Mouse (Mus musculus) Muller cell, postnatal 12 days (primary cell): Measurements from ENCODE around the gene Ccdc188.
"Not testable (repeated sequence)": the region's sequence is repeated elsewhere in the genome, so short reads cannot be mapped to it uniquely, and the experiment has no call there.

Experiments
- DNase-seq: peaks from one replicate; pipeline ENCODE4 v3.0.0-alpha.2; 2015; ENCODE audit errors: inconsistent ontology term

The Ccdc188 gene

DNA sequence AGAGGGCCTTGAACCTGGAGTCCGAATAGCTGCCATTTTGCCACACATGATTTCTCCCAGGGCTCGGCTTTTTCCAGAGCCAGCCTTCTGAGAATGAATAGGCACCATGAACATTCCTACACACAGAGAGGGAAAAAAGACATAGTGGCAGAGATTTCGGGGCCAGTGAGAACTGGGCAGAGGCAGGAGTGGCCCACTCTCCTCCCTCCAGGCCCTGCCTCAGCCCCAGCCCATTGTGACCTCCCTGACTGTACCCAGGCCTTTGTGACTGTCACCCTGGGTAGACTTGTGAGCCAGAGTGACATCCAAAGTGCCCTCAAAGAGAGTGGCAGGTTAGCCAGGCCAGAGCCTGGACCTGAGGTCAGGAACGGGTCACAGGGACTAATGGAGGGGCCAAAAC lies at the start of gene Ccdc188:
TSS of gene Ccdc188 (plus strand) at position 301 of the 400 bp plus-strand sequence.
- DNase-seq = no peak

- DNase-seq = peak; percentile 25
These were observed 48.5 kb upstream of the Ccdc188 start for GRCm38 (mm10) chr16:18169156-18169555.

GRCm38 (mm10) chr16:18169776-18170175 lies 47.9 kb upstream of the Ccdc188 start:
- no peak for DNase-seq

- DNase-seq = peak; percentile 50
These were observed 45.3 kb upstream of the Ccdc188 start for GRCm38 (mm10) chr16:18172266-18172855.

GRCm38 (mm10) chr16:18173231-18173630 lies 44.4 kb upstream of the Ccdc188 start:
- no peak for DNase-seq

DNA sequence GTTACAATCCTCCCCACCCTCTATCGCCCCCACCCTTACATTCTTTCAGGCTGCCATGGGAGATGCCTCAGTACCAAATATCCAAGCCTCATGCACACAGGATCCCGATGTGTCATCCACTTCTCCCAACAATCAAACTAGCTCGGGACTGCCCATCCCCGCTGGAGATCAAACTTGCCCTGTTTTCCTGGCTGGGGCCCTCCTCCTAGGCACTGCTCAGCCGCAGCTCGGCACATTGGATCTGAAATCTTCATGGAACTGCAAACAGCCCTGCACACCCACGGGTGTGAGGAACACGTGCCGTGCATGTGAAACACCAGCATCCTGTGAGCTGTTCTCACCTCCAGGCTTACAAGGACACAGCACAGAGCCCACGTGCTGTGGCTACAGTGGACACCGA lies 43.9 kb upstream of the Ccdc188 start:
- DNase-seq = no peak

DNA sequence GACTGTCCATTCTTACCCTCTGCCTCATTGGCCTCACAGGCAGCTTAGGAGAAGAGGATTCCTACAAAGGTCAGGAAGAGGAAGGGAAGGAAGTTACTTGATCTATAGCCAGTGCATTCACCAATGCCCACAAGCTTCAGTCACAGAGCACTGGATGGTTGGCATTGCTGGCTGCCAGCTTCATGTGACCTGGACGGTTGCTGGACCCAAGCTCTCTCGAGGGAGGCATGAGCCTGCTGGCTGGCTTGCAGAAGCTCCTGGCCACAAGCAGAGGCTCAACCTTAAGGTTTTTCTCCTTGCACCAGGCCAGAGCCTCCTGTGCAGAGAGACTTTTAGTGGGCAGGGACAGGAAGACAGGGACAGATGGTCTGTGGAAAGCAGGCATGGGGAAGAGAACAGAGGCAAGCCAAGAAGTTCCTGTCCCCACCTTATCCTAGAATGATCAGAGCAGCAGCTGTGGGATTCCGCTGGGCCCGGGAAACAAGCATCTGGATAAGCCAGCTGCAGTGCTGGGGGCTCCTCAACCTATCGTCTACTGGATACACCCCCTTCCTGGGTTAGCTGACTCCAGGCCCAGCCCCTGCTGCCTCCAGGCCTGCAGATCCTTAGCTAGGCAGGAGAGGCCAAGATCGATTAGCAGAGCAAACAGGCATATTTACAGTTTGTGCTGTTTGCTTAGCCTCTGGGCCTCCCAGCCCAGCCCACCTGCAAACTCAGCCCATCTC lies 41.7 kb upstream of the Ccdc188 start:
- DNase-seq = no peak

DNA sequence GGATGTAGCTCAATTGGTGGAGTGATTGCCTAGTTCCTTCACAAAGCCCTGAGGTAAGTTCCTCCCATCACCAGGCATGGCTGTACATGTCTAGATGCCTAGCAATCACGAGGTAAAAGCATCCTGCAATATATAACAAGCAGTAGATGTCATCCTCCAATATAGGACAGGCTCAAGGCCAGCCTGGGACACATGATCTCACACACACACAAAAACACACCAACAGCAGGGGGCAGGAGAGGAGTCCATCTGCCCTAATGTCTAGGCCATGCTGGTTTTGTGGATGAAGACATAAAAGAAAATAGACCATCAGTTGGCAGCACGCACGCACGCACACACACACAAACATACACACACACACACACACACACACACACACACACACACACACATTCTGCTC lies 40.9 kb upstream of the Ccdc188 start:
- no peak for DNase-seq

- no peak for DNase-seq
These were observed 38.1 kb upstream of the Ccdc188 start for GRCm38 (mm10) chr16:18179591-18179990.

GRCm38 (mm10) chr16:18181398-18181797 lies 36.3 kb upstream of the Ccdc188 start:
- DNase-seq = no peak

GRCm38 (mm10) chr16:18182766-18183165 lies 34.9 kb upstream of the Ccdc188 start:
- DNase-seq = peak; percentile 48

DNA sequence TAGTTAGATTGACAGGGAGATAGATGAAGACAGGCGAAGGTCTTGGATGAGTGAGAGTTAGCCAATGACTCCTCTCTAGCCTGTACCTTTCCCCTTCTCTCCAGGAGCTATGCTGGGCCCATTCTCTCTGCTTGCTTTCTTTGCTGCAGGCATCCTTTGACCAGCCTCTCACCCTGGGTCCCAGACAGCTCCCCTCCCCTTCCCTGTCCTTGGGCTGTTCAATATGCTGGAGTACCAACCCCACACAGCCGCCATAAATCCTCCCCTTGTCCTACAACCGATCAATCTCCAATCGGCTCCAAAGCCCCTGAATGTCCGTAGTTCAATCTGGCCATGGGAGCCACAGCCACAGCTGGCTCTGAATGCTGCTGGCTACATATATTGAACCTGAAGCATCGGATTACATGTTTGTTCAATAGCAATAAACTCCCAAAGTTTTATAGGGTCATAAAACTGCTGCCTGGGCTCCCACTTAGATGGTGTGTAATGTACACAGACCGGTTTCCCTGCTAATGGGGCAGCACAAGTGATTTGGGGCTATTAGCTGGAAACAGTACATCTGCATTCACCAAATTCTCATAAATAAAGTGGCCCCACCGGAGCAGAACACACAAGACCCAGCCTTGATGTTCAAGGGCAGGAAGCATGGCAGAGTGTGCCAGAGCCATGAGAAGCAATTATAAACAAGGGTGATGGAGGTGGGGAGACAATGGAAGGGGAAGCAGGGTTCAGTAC lies 31.8 kb upstream of the Ccdc188 start:
- DNase-seq = no peak

- no peak for DNase-seq
These were observed 30.9 kb upstream of the Ccdc188 start for GRCm38 (mm10) chr16:18186798-18187197.

GRCm38 (mm10) chr16:18187221-18187620 lies 30.5 kb upstream of the Ccdc188 start:
- DNase-seq = no peak

DNA sequence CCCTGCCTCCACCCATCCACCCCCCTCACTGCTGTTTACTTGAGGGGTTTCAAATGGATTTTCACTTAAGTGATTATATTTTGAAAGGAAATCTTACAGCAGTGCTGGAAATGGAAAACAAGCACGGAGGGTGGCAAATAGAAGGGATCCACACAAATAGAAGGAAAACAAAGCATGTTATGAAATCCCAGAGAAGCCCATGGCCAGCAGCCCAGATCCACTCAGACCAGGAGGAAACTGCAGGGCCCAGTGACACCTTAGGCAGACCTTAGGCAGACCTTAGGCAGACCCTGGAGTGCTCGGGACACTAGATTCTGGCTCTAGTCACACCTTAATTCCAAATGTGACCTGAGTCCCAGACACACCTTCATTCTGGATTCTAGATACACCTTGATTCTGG lies 26.7 kb upstream of the Ccdc188 start:
- DNase-seq = no peak

GRCm38 (mm10) chr16:18194208-18194985 lies 23.3 kb upstream of the Ccdc188 start:
- peak; percentile 57 for DNase-seq

DNA sequence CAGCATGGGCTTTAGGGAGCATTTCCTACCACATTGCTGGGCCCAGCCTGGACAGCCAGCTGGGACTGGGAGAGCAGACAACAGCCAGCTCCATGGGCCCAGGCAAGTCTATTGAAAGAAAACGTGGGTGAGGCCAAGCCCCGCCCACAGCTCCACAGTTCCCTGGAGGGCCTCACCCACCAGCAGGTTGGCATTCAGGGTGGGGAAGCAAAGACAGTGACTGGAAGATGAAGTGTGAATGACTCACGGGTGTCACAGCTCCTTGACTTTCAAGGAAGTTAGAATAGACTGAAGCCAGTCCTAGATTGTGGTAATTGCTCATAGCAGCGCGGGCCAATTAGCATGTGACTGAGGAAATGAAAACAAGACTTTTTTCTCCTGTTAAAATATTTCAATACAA lies 22.6 kb upstream of the Ccdc188 start:
- DNase-seq = peak; percentile 75

DNA sequence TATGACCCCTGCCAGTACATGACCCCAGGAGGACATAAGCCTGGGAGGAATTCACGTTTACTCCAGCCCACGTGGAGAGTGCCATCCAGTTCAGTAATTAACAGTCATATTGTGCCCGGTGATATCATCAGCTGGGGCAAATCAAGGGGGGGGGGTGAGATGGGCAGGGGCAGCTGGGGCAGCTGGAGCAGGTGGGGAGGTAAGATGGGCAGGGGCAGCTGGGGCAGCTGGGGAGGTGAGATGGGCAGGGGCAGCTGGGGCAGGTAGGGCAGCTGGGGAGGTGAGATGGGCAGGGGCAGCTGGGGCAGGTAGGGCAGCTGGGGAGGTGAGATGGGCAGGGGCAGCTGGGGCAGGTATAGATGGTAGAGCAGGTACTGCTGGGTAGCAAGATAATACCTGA lies 22.1 kb upstream of the Ccdc188 start:
- DNase-seq = not testable (repeated sequence)

DNA sequence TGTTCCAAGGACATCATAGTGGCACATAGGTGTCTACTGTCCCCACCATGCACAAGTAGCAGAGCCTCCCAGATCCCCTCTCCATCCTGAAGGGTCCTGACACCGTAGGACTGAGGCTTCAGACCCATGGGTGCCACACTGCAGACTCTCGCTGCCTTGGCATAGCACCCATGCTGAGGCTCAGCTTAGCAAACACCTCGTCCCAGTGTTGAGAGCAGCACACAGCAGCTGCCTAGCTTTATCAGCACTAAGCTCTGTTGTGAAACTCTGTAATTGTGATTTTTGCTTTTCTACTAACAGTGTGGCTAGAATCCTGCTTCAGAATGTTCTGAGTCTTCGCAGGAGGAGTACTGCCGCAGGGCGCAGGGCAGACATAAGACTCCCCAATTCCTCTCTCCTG lies 19.8 kb upstream of the Ccdc188 start:
- no peak for DNase-seq

DNA sequence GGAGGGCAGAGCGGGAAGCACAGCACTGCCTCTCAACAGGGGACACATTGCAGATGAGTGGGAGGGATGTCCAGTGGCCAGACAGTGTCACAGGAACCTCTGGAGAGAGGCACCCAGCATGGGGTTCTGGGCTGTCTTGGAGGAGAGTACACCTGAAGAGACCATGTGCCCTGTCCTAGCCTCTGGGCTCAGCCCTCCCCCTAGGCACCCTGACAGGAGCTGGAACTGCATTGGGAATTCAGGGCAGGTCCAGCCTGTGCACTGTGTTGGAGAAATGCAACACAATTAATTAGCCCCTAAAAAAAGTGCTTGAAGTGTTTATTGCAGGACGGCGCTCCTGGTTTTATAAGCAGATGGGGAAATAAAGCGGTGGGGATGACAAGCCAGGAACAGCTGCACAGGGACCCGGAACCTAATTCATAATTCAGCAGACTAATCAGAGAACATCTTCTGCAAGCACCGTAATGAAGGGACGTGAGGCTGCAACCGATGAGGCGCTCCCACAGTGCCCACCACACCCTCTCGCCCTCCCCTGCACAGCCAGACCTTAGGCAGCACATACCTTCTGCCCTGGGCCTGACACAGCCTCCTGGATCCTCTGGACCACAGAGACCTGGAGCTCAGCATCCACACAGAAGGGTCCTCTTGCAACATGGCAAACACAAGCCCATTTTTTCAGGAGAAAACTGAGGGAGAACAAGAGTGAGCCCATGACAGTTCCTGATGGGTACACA lies 19.1 kb upstream of the Ccdc188 start:
- no peak for DNase-seq

DNA sequence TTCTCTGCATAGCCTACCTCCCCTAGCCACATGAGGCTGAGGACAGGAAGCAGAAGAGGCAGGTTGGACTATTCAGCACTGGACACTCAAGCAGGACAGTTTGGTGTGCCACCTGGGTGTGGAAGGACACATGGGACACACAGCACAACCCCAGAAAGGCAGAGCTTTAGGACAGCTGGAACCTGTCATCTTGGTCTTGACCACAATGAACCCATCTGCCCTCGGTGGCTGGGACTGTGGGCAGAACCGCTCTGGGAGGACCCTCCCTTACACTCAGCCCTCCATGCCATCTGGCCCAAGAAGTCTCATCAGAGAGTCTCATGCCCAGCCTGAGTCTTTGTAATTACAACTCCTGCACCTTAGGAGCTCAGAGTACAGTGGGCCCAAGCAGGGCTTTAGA lies 17.6 kb upstream of the Ccdc188 start:
- DNase-seq = no peak
